Mouse (Mus musculus): ENCODE measurements around the gene Pvr.

The Pvr gene

GRCm38 (mm10) chr7:19871943-19872601 is 48.9 kb downstream of the Pvr start:
- peak in 1 of 2 experiments; percentile 49 for DNase-seq (ENCODE audit: low spot score in 2 of 2)

GRCm38 (mm10) chr7:19871137-19871621 is 49.8 kb downstream of the Pvr start:
- DNase-seq (ENCODE audit: low spot score in 2 of 2): peak; percentile 36 to 67

- no peak for DNase-seq (ENCODE audit: low spot score in 2 of 2)
Measured at GRCm38 (mm10) chr7:19867751-19868399, 53.1 kb downstream of the Pvr start.

- no peak for DNase-seq (ENCODE audit: low spot score in 2 of 2)
Measured at GRCm38 (mm10) chr7:19866490-19866889, 54.5 kb downstream of the Pvr start.

GRCm38 (mm10) chr7:19865246-19866036 is 55.5 kb downstream of the Pvr start:
- DNase-seq (ENCODE audit: low spot score in 2 of 2): no peak

GRCm38 (mm10) chr7:19864241-19864640 is 56.7 kb downstream of the Pvr start:
- DNase-seq (ENCODE audit: low spot score in 2 of 2): no peak

GRCm38 (mm10) chr7:19861199-19861598 is 59.8 kb downstream of the Pvr start, which contains the start of gene Ceacam16:
Gene Ceacam16, minus strand, starts transcription at chr7:19861299.
- no peak for DNase-seq (ENCODE audit: low spot score in 2 of 2)

GRCm38 (mm10) chr7:19859740-19860139 is 61.2 kb downstream of the Pvr start:
- no peak for DNase-seq (ENCODE audit: low spot score in 2 of 2)

- no peak for DNase-seq (ENCODE audit: low spot score in 2 of 2)
Measured at GRCm38 (mm10) chr7:19856283-19856682, 64.7 kb downstream of the Pvr start.

- peak; percentile 20 to 36 for DNase-seq (ENCODE audit: low spot score in 2 of 2)
Measured at GRCm38 (mm10) chr7:19855663-19856062, 65.3 kb downstream of the Pvr start.
